Mouse (Mus musculus): ENCODE results near the gene Gm20773.
"Not testable (repeated sequence)": the region's sequence is repeated elsewhere in the genome, so short reads cannot be mapped to it uniquely, and the experiment has no call there.

Gm20773 gene

GRCm38 (mm10) chrY:13493726-13494125, at the start of gene Gm20773:
Gm20773 (plus strand) TSS chrY:13494026.
- not testable (repeated sequence) for DNase-seq (ENCODE audit: low spot score)

GRCm38 (mm10) chrY:13465479-13465878, 28.3 kb upstream of the Gm20773 start, which contains the start of gene Gm21866:
Gm21866 (minus strand) TSS chrY:13465579.
- not testable (repeated sequence) for DNase-seq (ENCODE audit: low spot score)

Measured in c-Kit-positive CD71-positive TER-119-positive erythroid progenitor cells, embryonic 14.5 days (primary cell).